Mouse (Mus musculus): ENCODE measurements at regions not wholly inside any gene's neighbourhood (a gene's known extent, or its start where the extent isn't known, plus 50 kb on each side); places are given as distances from the start of the nearest gene placed in this dataset.

GRCm38 (mm10) chr3:130903329-130903728 is 173.1 kb upstream of the Rpl34 start:
- no peak overlapping the region for H3K4me2 ChIP-seq
- H3K27ac ChIP-seq, result no peak overlapping the region
- ATAC-seq (ENCODE audit: insufficient number of reproducible peaks, insufficient read depth, low FRiP score, low TSS enrichment, low read depth), result no peak
- no peak overlapping the region for H3K4me3 ChIP-seq (replicated peaks)
- H3K27me3 ChIP-seq, result 0 out of 2 replicates have a peak, but pooled peaks cover 5% of the 10 kb centered on the region
- H3K9me3 ChIP-seq, result no peaks in the 10 kb centered on the region
- H3K4me1 ChIP-seq (replicated peaks), result peaks cover 17% of the 10 kb centered on the region; the same call in 1 of the 2 replicates
- H3K9ac ChIP-seq (replicated peaks), result no peak overlapping the region
- WGBS, result 83% methylated on average over 7 of the region's 7 CpGs
- no peaks in the 10 kb centered on the region for H3K36me3 ChIP-seq

GRCm38 (mm10) chr3:130902376-130902775 is 172.2 kb upstream of the Rpl34 start:
- 89% methylated on average over 7 of the region's 7 CpGs for WGBS
- Histone ChIP-seq H3K4me3 (replicated peaks) (no peak overlapping the region), H3K36me3 (no peaks in the 10 kb centered on the region), H3K27ac (no peak overlapping the region), H3K4me1 (replicated peaks) (peaks cover 17% of the 10 kb centered on the region; the same call in 1 of the 2 replicates), H3K4me2 (no peak overlapping the region), H3K27me3 (0 out of 2 replicates have a peak, but pooled peaks cover 5% of the 10 kb centered on the region), H3K9ac (replicated peaks) (no peak overlapping the region), H3K9me3 (no peaks in the 10 kb centered on the region)
- ATAC-seq (ENCODE audit: insufficient number of reproducible peaks, insufficient read depth, low FRiP score, low TSS enrichment, low read depth), result no peak

GRCm38 (mm10) chr3:130901343-130901742 is 171.1 kb upstream of the Rpl34 start:
- no peak overlapping the region for H3K4me3 ChIP-seq (replicated peaks)

GRCm38 (mm10) chr3:130900846-130901245 is 170.6 kb upstream of the Rpl34 start:
- Histone ChIP-seq H3K4me1 (replicated peaks) (peaks cover 17% of the 10 kb centered on the region; the same call in 1 of the 2 replicates), H3K27ac (no peak overlapping the region), H3K4me3 (replicated peaks) (no peak overlapping the region), H3K36me3 (no peaks in the 10 kb centered on the region), H3K9me3 (no peaks in the 10 kb centered on the region), H3K27me3 (0 out of 2 replicates have a peak, but pooled peaks cover 5% of the 10 kb centered on the region), H3K4me2 (no peak overlapping the region), H3K9ac (replicated peaks) (no peak overlapping the region)
- no peak for ATAC-seq (ENCODE audit: insufficient number of reproducible peaks, insufficient read depth, low FRiP score, low TSS enrichment, low read depth)
- 80% methylated on average over 6 of the region's 6 CpGs for WGBS

More at GRCm38 (mm10) chr3:130901343-130901742, 171.1 kb upstream of the Rpl34 start:
- H3K27ac ChIP-seq, result no peak overlapping the region
- peaks cover 17% of the 10 kb centered on the region; the same call in 1 of the 2 replicates for H3K4me1 ChIP-seq (replicated peaks)
- H3K4me2 ChIP-seq, result no peak overlapping the region
- ATAC-seq (ENCODE audit: insufficient number of reproducible peaks, insufficient read depth, low FRiP score, low TSS enrichment, low read depth), result no peak
- no peak overlapping the region for H3K9ac ChIP-seq (replicated peaks)
- 76% methylated on average over 12 of the region's 12 CpGs for WGBS
- H3K36me3 ChIP-seq, result no peaks in the 10 kb centered on the region
- H3K9me3 ChIP-seq, result no peaks in the 10 kb centered on the region
- 0 out of 2 replicates have a peak, but pooled peaks cover 5% of the 10 kb centered on the region for H3K27me3 ChIP-seq

GRCm38 (mm10) chr3:130900054-130900840 is 170.0 kb upstream of the Rpl34 start:
- H3K27me3 ChIP-seq, result 0 out of 2 replicates have a peak, but pooled peaks cover 5% of the 10 kb centered on the region
- 78% methylated on average over 30 of the region's 30 CpGs for WGBS
- no peak overlapping the region for H3K4me3 ChIP-seq (replicated peaks)
- H3K4me2 ChIP-seq, result no peak overlapping the region
- no peak overlapping the region for H3K9ac ChIP-seq (replicated peaks)
- 0 out of 2 replicates have a peak overlapping the region, but pooled peaks have one; percentile 7 for H3K27ac ChIP-seq
- no peaks in the 10 kb centered on the region for H3K36me3 ChIP-seq
- H3K9me3 ChIP-seq, result peaks cover 2% of the 10 kb centered on the region; the same call in 1 of the 2 replicates
- peaks cover 17% of the 10 kb centered on the region; the same call in 1 of the 2 replicates for H3K4me1 ChIP-seq (replicated peaks)
- no peak for ATAC-seq (ENCODE audit: insufficient number of reproducible peaks, insufficient read depth, low FRiP score, low TSS enrichment, low read depth)

GRCm38 (mm10) chr3:130894168-130894814 is 164.1 kb upstream of the Rpl34 start:
- 62% methylated on average over 7 of the region's 7 CpGs for WGBS
- no peaks in the 10 kb centered on the region; the same call in 1 of the 2 replicates for H3K27me3 ChIP-seq
- ATAC-seq (ENCODE audit: insufficient number of reproducible peaks, insufficient read depth, low FRiP score, low TSS enrichment, low read depth), result no peak

GRCm38 (mm10) chr3:130891310-130891709 is 161.1 kb upstream of the Rpl34 start:
- Histone ChIP-seq H3K9me3 (peaks cover 11% of the 10 kb centered on the region; the same call in 1 of the 2 replicates), H3K27ac (no peak overlapping the region), H3K9ac (replicated peaks) (no peak overlapping the region), H3K4me2 (no peak overlapping the region), H3K36me3 (no peaks in the 10 kb centered on the region), H3K4me1 (replicated peaks) (no peaks in the 10 kb centered on the region), H3K4me3 (replicated peaks) (no peak overlapping the region), H3K27me3 (no peaks in the 10 kb centered on the region; the same call in 1 of the 2 replicates)
- ATAC-seq (ENCODE audit: insufficient number of reproducible peaks, insufficient read depth, low FRiP score, low TSS enrichment, low read depth), result no peak
- 79% methylated on average over 4 of the region's 4 CpGs for WGBS

More at GRCm38 (mm10) chr3:130894168-130894814, 164.1 kb upstream of the Rpl34 start:
- H3K9ac ChIP-seq (replicated peaks), result no peak overlapping the region
- no peaks in the 10 kb centered on the region for H3K4me1 ChIP-seq (replicated peaks)
- no peak overlapping the region for H3K4me3 ChIP-seq (replicated peaks)
- H3K27ac ChIP-seq, result no peak overlapping the region
- H3K36me3 ChIP-seq, result no peaks in the 10 kb centered on the region
- H3K4me2 ChIP-seq, result no peak overlapping the region
- peaks cover 8% of the 10 kb centered on the region; the same call in 1 of the 2 replicates for H3K9me3 ChIP-seq

GRCm38 (mm10) chr3:130888587-130888986 is 158.4 kb upstream of the Rpl34 start:
- Histone ChIP-seq H3K9me3 (peaks cover 9% of the 10 kb centered on the region; the same call in 1 of the 2 replicates), H3K4me1 (replicated peaks) (peaks cover 8% of the 10 kb centered on the region), H3K36me3 (no peaks in the 10 kb centered on the region), H3K9ac (replicated peaks) (no peak overlapping the region), H3K4me3 (replicated peaks) (no peak overlapping the region), H3K27me3 (no peaks in the 10 kb centered on the region; the same call in 1 of the 2 replicates), H3K4me2 (no peak overlapping the region), H3K27ac (no peak overlapping the region)
- ATAC-seq (ENCODE audit: insufficient number of reproducible peaks, insufficient read depth, low FRiP score, low TSS enrichment, low read depth), result no peak
- WGBS, result 74% methylated on average over 1 of the region's 1 CpGs

GRCm38 (mm10) chr3:130887540-130888312 is 157.5 kb upstream of the Rpl34 start:
- no peaks in the 10 kb centered on the region for H3K27me3 ChIP-seq
- peaks cover 9% of the 10 kb centered on the region; the same call in 1 of the 2 replicates for H3K9me3 ChIP-seq
- no peak overlapping the region for H3K4me3 ChIP-seq (replicated peaks)
- no peak overlapping the region for H3K4me2 ChIP-seq
- peaks cover 8% of the 10 kb centered on the region for H3K4me1 ChIP-seq (replicated peaks)
- no peak overlapping the region for H3K27ac ChIP-seq
- ATAC-seq (ENCODE audit: insufficient number of reproducible peaks, insufficient read depth, low FRiP score, low TSS enrichment, low read depth), result no peak
- 66% methylated on average over 3 of the region's 3 CpGs for WGBS
- no peaks in the 10 kb centered on the region for H3K36me3 ChIP-seq
- H3K9ac ChIP-seq (replicated peaks), result no peak overlapping the region

- H3K27ac ChIP-seq, result no peak overlapping the region
- no peak for ATAC-seq (ENCODE audit: insufficient number of reproducible peaks, insufficient read depth, low FRiP score, low TSS enrichment, low read depth)
- WGBS, result 32% methylated on average over 6 of the region's 6 CpGs
These were observed 155.8 kb upstream of the Rpl34 start for GRCm38 (mm10) chr3:130885974-130886373.

More at GRCm38 (mm10) chr3:130885974-130886373, 155.8 kb upstream of the Rpl34 start:
- Histone ChIP-seq H3K4me2 (no peak overlapping the region), H3K4me3 (replicated peaks) (no peak overlapping the region), H3K9me3 (peaks cover 3% of the 10 kb centered on the region; the same call in 1 of the 2 replicates), H3K4me1 (replicated peaks) (peaks cover 8% of the 10 kb centered on the region), H3K27me3 (no peaks in the 10 kb centered on the region), H3K9ac (replicated peaks) (no peak overlapping the region), H3K36me3 (no peaks in the 10 kb centered on the region)

Measured in limb, embryonic 12.5 days (tissue).